Mouse (Mus musculus): ENCODE results near the gene Rarb. TPM values are rescaled to one million over a fixed set of nuclear protein-coding genes. Genes with fewer than 3 reads are reported as not detected.

Gene Rarb
- polyA plus RNA-seq (2016; fragmentation: Nextera tagmentation; extraction: Ambion mirVana): 35.7 and 37.2 TPM in 2 replicates

DNA sequence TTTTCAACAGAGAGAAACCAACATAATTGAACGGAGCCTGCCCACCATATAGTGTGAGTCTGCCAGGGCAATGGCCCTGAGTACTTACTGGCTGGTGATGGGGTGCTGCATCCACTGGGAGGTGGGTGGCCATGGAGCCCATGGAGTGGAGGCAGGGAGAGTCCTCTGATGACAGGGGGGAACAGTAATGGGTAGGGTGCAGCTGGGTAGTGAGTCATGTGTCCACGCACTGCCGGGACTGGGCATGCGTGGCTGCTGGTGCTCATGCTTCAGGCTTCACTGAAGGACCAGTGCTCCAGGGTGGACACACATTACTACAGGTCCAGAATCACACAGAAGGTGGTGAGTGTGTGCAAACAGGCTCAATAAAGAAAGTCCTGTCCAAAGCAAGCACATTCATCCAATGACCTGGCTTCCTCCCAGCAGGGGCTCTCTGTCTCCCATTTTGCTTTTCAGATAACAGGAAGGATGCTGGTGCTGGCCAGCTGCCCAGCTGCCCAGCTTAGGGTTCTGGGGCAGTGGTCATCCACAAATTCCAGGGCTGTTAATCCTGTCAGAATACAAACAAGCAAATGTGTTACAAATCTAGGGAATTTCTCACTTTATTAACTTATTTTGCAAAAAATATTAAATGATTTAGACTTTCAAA is at the start of gene Rarb:
TSS of gene Rarb (minus strand) at position 555 of the 649 bp plus-strand sequence.
- Histone ChIP-seq H3K9ac (no peak within 1 kb of the TSS), H3K27me3 (no peaks in the 10 kb centered on the region), H3K4me1 (no peaks in the 10 kb centered on the region), H3K4me3 (no peak within 1 kb of the TSS), H3K9me3 (no peaks in the 10 kb centered on the region), H3K27ac (no peak within 1 kb of the TSS), H3K36me3 (no peaks in the 10 kb centered on the region), H3K4me2 (replicated peaks) (no peak within 1 kb of the TSS)
- 92% methylated on average over 4 of the region's 4 CpGs for WGBS
- ATAC-seq (ENCODE audit: insufficient number of reproducible peaks, insufficient read depth, low FRiP score, low TSS enrichment): no peak

DNA sequence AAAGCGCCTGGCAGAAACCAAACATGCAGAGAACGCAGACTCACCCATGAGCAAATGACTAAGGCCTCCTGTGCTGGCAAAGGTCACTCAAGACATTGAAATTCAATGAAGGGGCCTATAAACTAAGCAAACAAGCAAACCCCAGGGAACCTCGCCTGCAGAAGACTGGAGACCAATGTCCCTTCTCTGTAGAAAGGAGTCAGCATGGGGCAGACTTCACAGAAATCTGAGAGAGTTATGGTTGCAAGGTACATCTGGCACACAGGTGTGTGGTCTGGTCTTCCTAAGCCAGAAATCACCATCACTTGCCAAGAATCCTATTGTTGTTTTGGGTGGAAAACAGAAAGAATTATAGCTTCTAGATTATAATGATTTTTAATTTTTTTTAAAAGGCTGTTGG is 23.1 kb upstream of the Rarb start:
- WGBS: 60% methylated on average over 3 of the region's 3 CpGs
- no peaks in the 10 kb centered on the region for H3K36me3 ChIP-seq
- H3K9me3 ChIP-seq: no peaks in the 10 kb centered on the region
- no peaks in the 10 kb centered on the region for H3K27me3 ChIP-seq
- 0 out of 2 replicates have a peak, but pooled peaks cover 4% of the 10 kb centered on the region for H3K4me1 ChIP-seq
- H3K4me3 ChIP-seq: no peak overlapping the region
- no peak overlapping the region for H3K9ac ChIP-seq
- ATAC-seq (ENCODE audit: insufficient number of reproducible peaks, insufficient read depth, low FRiP score, low TSS enrichment): no peak
- no peak overlapping the region for H3K27ac ChIP-seq
- H3K4me2 ChIP-seq (replicated peaks): no peak overlapping the region

DNA sequence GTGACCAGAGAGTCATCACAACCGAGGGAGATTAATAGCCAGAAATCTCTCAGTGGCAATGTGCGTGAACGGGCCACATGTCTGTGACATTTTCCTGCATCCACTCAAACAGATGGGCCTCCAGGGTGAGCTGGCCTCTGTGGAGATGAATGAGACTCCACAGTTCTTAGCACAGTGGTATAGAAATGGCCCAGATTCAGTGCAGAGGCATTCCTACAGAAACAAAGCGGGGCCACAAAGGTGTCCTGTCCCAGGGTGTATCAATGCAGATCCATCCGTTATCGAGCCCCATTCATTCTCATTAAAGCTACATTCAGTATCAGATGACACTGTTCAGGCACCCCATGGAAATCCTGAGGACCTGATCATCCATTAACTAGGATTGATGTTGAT is 22.6 kb upstream of the Rarb start:
- Histone ChIP-seq H3K4me2 (replicated peaks) (no peak overlapping the region), H3K9me3 (no peaks in the 10 kb centered on the region), H3K27me3 (no peaks in the 10 kb centered on the region), H3K9ac (no peak overlapping the region), H3K27ac (no peak overlapping the region), H3K36me3 (no peaks in the 10 kb centered on the region), H3K4me3 (no peak overlapping the region), H3K4me1 (0 out of 2 replicates have a peak, but pooled peaks cover 4% of the 10 kb centered on the region)
- 61% methylated on average over 6 of the region's 6 CpGs for WGBS
- no peak for ATAC-seq (ENCODE audit: insufficient number of reproducible peaks, insufficient read depth, low FRiP score, low TSS enrichment)

DNA sequence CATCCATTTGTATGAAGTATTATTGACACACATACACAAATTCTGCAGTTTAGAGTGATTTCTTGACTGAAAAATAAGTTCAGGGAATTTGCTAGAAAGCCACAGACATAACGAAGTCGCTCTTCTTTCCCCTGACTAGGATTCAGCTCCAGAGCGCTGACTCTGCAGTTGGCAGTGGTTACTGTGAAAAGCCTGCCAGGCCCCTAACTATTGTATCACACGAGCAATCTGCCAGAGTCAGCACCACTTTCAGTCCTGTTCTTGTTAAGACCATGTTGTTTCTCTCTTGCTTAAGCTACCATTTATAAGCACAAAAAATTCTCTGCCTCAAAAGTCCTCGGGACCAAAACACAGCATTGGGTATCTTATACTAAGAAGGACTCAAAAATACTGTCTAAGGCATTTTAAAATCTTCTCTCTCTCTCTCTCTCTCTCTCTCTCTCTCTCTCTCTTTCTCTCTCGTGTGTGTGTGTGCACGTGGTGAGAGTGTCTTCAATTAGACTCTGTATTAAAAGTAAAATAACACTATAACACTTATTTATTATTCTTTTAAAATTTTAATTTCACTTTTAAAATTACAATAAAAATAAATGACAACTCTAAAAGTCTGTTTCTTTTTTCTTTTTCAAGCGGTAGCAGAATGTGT is 22.1 kb upstream of the Rarb start:
- WGBS: 60% methylated on average over 8 of the region's 8 CpGs
- Histone ChIP-seq H3K4me1 (0 out of 2 replicates have a peak, but pooled peaks cover 4% of the 10 kb centered on the region), H3K27ac (no peak overlapping the region), H3K4me3 (no peak overlapping the region), H3K9ac (no peak overlapping the region), H3K27me3 (no peaks in the 10 kb centered on the region), H3K36me3 (no peaks in the 10 kb centered on the region), H3K4me2 (replicated peaks) (no peak overlapping the region), H3K9me3 (no peaks in the 10 kb centered on the region)
- ATAC-seq (ENCODE audit: insufficient number of reproducible peaks, insufficient read depth, low FRiP score, low TSS enrichment): no peak

DNA sequence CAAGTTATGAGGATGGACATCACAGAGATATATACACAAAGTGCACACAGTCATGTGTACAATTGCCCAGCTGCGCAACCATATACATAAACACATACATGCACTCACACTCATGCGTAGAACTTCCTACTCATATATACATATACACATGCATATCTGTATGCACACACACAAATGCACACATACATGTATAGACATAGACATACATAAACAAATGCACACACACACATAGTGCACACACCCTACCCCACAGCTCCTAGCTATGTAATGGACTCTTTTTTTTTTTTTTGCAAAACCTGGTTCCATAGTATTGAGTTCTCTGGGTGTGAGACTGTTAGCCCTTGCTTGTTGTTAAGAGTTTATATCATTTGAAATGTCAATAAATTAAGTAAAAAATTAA is 21.2 kb upstream of the Rarb start:
- Histone ChIP-seq H3K4me3 (no peak overlapping the region), H3K27ac (no peak overlapping the region), H3K9me3 (no peaks in the 10 kb centered on the region), H3K4me2 (replicated peaks) (no peak overlapping the region), H3K27me3 (no peaks in the 10 kb centered on the region), H3K4me1 (0 out of 2 replicates have a peak, but pooled peaks cover 4% of the 10 kb centered on the region), H3K9ac (no peak overlapping the region), H3K36me3 (no peaks in the 10 kb centered on the region)
- ATAC-seq (ENCODE audit: insufficient number of reproducible peaks, insufficient read depth, low FRiP score, low TSS enrichment): 0 out of 2 replicates have a peak, but pooled peaks have one; percentile 52
- 99% methylated on average over 2 of the region's 2 CpGs for WGBS

DNA sequence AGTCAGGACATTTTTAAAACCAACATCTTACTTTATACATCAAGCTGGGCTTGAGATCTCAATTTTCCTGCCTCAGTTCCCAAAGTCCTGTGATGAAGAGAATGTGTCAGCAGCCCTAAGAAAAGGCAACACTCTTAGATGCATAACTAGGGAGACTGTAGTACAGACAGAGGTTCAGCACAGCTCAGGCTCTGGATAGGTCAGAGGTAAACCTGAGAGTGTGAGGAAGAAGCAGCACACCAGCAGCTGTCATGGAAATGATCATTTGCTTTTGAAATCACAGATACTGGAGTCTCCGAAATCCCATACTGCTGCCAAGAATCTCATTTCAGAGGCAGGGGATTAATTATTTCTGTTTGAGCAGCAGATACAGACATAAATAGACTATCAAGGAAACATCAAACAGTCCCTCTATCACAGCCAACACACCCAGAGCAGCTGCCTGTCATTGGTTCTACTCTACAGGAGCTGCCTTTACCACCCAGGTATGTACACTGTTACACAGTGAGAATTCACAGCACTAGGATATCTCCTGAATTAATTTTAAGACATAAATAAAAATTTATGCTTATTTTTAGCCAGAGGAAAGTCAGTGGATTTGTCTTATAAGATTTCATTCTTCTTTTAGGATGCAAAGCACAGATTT is 3.7 kb downstream of the Rarb start:
- Histone ChIP-seq H3K27ac (no peak overlapping the region), H3K9ac (no peak overlapping the region), H3K4me1 (no peaks in the 10 kb centered on the region), H3K36me3 (no peaks in the 10 kb centered on the region), H3K4me3 (no peak overlapping the region), H3K4me2 (replicated peaks) (no peak overlapping the region), H3K9me3 (no peaks in the 10 kb centered on the region), H3K27me3 (no peaks in the 10 kb centered on the region)
- 68% methylated on average over 1 of the region's 1 CpGs for WGBS
- ATAC-seq (ENCODE audit: insufficient number of reproducible peaks, insufficient read depth, low FRiP score, low TSS enrichment): no peak

DNA sequence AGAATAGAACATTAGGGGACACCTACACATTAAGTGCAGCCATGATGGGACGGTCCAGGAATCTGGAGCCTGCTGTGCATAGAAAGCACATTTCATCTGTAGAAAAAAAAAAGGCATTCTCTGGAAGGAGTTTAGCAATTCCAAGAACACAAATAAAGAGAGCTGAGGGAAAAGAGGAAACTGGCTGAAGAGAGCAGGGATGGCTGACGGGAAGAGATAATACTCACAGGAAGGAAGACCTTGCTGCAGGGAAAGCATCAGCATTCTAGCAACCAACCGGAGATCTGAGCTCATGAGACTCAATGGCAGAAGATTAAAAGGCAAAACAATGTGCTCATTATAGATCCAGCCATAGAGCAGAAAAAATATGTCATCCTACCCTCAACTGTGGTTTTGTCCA is 12.8 kb downstream of the Rarb start:
- Histone ChIP-seq H3K9ac (no peak overlapping the region), H3K4me3 (no peak overlapping the region), H3K4me2 (replicated peaks) (no peak overlapping the region), H3K36me3 (no peaks in the 10 kb centered on the region), H3K27me3 (no peaks in the 10 kb centered on the region), H3K4me1 (no peaks in the 10 kb centered on the region), H3K27ac (no peak overlapping the region), H3K9me3 (no peaks in the 10 kb centered on the region)
- 80% methylated on average over 3 of the region's 3 CpGs for WGBS
- ATAC-seq (ENCODE audit: insufficient number of reproducible peaks, insufficient read depth, low FRiP score, low TSS enrichment): no peak

DNA sequence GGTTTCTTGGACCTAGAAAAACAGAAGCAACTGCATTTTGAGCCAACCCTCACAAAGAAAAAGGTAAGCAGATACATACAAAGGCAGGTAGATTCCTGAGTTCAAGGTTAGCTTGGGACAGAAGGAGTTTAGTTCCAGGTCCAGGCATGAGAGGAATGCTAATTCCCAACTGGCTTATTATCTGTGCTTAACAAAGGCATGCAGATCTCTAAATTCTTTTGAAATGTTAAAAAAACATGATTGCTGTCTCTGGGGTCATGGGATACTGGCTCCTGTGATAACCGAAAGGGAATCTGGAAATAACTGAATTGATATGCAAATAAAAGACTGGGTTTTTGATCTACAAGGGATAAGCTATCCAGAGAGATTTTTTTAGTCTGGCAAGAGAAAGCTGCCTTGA is 28.8 kb downstream of the Rarb start:
- no peaks in the 10 kb centered on the region for H3K27me3 ChIP-seq

DNA sequence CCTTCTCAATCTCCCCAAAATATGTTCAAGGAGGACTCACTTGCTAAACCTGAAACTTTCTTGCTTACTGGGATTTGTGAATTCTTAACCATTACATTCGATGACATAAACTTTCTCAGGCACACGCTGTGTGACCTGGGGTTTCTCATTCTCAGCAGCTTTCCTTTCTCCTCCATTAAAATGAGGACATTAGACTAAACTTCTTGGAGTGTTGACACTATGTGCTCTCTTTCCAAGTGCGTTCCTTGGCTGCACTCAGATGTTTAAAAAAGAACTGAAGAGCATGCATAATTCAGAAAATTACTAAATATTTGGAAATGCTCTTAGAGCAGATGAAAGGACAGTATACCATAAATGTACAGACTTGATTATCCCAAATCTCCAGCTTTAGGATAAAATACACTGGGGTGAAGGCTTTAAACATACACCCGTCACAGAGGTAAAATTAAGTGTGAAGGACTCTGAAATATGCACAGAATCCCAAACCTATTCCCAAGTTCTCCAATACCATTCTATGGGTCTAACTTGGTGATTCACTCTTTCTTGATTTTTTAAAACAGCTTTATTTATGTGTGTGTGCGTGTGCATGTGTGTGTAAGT is 36.9 kb downstream of the Rarb start:
- Histone ChIP-seq H3K27ac (no peak overlapping the region), H3K9ac (no peak overlapping the region), H3K36me3 (no peaks in the 10 kb centered on the region), H3K27me3 (no peaks in the 10 kb centered on the region), H3K4me2 (replicated peaks) (no peak overlapping the region), H3K4me1 (no peaks in the 10 kb centered on the region), H3K9me3 (no peaks in the 10 kb centered on the region), H3K4me3 (no peak overlapping the region)
- WGBS: 82% methylated on average over 5 of the region's 5 CpGs
- ATAC-seq (ENCODE audit: insufficient number of reproducible peaks, insufficient read depth, low FRiP score, low TSS enrichment): no peak

More for the DNA sequence above, 28.8 kb downstream of the Rarb start:
- Histone ChIP-seq H3K9ac (no peak overlapping the region), H3K27ac (no peak overlapping the region), H3K9me3 (no peaks in the 10 kb centered on the region), H3K4me2 (replicated peaks) (no peak overlapping the region), H3K4me3 (no peak overlapping the region), H3K4me1 (no peaks in the 10 kb centered on the region), H3K36me3 (no peaks in the 10 kb centered on the region)
- no peak for ATAC-seq (ENCODE audit: insufficient number of reproducible peaks, insufficient read depth, low FRiP score, low TSS enrichment)
- 56% methylated on average over 1 of the region's 1 CpGs for WGBS

DNA sequence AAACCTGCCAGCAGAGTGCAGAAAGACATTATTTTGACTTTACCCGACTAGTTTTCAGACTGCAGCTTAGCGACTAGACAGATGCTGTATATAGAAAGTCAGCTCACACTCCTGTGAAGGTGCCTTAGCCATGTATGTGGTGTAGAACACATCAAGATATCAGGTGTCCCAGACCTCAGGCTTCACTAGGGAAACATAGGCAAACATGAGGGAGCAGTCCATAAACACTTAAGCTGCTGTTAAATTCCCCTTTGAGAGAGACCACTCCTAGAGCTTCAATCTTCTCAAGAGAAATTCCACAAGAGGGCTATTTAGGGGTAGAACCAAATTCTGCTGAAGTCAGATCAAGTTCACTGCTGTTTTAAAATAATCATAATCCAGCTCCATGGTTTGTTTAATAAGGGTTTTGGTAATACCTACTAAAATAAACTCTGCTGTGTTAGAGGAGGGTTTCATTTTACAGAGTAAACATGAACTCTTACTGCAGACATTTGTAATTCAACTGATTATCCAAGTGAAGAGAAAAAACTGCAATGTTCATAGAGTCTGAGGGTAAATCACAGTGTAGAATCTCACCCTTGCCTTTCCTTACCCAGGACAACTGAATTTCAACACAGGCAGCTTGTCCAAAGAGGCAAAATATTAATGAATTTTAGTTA is 42.1 kb downstream of the Rarb start:
- Histone ChIP-seq H3K4me2 (replicated peaks) (no peak overlapping the region), H3K4me1 (no peaks in the 10 kb centered on the region), H3K27me3 (no peaks in the 10 kb centered on the region), H3K9me3 (no peaks in the 10 kb centered on the region), H3K4me3 (no peak overlapping the region), H3K36me3 (no peaks in the 10 kb centered on the region), H3K27ac (0 out of 2 replicates have a peak overlapping the region, but pooled peaks have one; percentile 61), H3K9ac (no peak overlapping the region)
- 60% methylated on average over 2 of the region's 2 CpGs for WGBS
- ATAC-seq (ENCODE audit: insufficient number of reproducible peaks, insufficient read depth, low FRiP score, low TSS enrichment): peak; percentile 69; the same call in 1 of the 2 replicates

DNA sequence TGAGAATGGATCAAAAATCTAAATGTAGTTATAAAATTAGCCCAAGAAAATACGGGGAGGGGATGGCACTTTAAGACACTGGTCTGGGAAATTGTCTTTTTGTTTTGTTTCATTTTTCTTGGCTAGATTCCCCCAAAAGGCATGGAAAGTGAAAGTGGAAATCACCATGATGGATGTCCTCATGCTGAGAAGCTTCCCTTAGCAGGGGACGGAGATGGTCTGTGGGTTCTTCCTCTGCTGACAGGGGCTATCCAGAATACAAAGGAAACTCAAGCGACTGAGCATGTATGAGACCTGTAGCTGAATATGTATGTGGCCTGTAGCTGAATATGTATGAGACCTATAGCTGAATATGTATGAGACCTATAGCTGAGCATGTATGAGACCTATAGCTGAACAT is 46.0 kb downstream of the Rarb start:
- Histone ChIP-seq H3K9ac (no peak overlapping the region), H3K4me1 (no peaks in the 10 kb centered on the region), H3K27me3 (no peaks in the 10 kb centered on the region), H3K4me3 (no peak overlapping the region), H3K9me3 (no peaks in the 10 kb centered on the region), H3K36me3 (no peaks in the 10 kb centered on the region), H3K4me2 (replicated peaks) (no peak overlapping the region), H3K27ac (no peak overlapping the region)
- ATAC-seq (ENCODE audit: insufficient number of reproducible peaks, insufficient read depth, low FRiP score, low TSS enrichment): no peak
- 76% methylated on average over 3 of the region's 3 CpGs for WGBS

Data from embryonic facial prominence, embryonic 12.5 days (tissue).